Mouse (Mus musculus): ENCODE results near the gene Slc25a31.
A peak's percentile ranks its signal among the peaks of the same experiment; 100 is the strongest.

Gene Slc25a31

DNA sequence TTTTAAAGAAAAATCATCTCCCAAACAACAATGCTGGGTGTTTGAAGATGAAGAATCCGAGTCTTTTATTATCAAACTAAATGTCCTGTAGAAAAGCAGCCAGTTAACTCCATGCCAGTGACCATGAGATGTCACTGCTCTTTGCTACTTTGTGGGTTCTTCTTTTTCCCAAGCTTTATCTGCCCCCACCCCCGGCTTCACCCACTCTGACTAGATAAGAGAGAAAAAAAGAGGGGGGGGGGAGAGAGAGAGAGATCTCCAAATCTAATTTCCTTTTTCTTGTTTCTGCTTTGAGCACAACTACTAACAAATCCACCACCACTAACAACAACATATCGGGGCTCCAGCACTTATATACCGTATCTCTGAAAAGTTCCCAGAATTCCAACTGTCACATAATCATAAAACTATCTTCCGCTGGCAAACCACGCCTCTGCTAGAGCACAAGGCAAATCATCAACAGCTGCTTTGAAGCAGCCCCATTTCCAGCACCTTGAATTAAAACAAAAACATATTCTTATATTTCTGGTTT, 29.8 kb downstream of the Slc25a31 start:
- no peak for DNase-seq (ENCODE audit: low spot score)

DNA sequence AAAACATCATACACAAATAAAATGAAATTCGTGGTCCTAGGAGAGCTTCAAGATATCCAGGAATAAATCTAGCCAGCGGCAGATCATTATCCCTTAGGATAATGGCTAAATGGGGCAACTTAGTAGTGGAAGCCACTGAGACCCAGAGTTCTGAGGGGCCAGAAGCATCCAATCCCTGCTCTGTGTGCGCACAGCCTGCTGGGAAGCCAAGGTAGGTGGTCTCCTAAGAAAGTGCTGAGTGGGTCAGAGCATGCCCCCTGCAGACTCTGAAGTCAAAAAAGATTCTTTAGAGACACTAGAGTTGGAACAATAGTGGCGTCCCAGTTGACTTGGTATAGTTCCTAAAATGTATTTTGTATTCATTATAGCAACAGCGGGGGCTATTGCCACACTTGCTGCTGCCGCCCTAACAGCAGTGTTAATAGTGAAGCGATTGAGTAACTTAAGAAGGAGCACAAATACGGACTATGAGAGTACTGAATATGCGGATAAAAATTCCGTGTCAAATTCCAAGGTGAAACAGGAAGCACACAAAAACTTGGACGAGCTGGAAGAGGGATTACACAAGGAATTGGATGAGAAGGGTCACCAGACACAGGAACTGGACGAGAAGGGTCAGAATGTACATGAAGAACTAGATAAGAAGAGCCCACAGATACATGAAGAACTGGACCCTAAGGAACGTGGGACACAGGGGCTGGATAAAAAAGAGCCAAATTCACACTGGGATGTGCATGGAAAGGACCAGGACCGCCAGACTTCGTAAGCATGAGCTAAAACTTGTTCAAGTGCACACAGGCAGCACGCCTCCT, 35.6 kb downstream of the Slc25a31 start, which contains the start of gene Hspa4l:
Gene Hspa4l (plus strand): TSS at position 472 of the 812 bp plus-strand sequence.
- DNase-seq (ENCODE audit: low spot score): no peak

DNA sequence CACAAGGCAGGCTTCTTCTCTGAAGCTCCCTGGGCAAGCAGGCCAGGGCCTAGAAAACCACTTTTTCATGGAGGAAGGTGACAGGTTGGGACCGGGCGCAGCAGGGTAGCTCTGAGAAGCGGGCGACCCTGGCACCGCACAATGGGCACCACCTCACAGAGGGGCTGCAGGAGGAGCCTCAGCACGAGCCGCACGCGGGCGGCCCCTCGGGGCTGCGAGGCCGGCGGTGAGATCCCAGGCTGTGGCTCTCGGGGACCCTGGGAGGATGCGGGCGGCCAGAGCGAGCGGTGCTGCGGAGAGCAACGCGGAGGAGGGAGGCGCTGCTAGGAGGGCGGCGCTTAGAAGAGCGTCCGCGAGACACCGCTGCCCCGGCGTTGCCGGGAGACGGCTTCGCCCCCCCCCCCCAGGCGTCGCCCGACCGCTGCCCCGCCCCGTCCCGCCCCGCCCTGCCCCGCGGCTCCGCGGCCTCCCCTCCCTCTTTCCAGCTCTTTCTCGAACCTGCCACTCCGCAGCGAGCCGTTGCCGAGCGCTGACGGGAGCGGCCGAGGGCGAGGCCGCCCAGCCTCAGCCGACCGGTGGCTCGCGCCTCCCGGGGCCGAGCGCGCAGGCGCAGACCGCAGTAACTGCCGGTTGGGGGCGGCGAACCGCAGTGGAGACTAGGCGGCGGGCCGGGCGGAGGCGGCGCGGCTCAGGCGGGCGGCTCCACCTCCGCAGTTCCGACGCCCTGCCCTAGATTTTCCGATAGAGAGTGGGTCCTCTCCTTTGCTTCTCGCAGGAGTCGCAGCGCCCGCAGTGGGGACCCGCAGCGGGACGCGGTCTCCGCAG, 36.4 kb downstream of the Slc25a31 start:
- DNase-seq (ENCODE audit: low spot score): peak; percentile 92

DNA sequence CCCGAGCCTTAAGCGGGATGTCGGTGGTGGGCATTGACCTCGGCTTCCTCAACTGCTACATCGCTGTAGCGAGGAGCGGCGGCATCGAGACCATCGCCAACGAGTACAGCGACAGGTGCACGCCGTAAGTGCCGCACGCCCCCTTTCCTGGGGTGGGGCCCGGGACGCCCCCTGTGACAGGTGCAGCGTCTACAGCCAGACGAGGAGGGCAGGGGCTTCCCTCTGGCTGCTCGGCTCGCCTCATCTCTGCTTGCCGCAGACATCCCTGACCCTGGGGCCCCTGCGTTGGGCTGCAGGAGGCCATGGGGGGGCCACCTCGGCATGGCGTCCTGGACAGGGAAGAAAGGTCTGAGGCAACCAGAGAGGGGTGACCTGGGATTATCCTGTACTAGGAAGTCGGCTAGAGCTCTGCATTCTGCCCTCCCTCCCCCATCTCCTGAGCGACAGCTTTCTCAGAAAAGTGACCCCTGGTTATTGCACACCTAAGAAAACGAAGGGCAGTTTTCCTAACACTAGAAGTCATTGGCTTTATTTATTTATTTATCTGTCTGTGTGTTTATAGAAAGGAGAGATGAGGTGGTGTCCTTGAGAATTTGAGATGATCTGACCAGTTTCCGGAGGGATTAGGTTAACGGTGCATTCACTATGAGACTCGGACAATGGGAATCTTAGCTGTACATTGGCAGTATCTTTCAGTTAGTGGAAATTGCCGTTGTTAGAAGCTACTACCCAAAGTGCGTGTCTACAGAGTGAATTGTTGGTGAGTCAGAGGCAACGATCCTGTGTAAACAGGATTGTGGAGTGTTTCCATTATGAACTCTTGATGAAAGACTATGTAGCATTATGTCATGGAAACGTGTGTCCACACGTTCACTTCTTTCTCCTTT, 37.2 kb downstream of the Slc25a31 start:
- peak; percentile 4 for DNase-seq (ENCODE audit: low spot score)

GRCm38 (mm10) chr3:40760746-40761145, 52.1 kb downstream of the Slc25a31 start:
- no peak for DNase-seq (ENCODE audit: low spot score)

DNA sequence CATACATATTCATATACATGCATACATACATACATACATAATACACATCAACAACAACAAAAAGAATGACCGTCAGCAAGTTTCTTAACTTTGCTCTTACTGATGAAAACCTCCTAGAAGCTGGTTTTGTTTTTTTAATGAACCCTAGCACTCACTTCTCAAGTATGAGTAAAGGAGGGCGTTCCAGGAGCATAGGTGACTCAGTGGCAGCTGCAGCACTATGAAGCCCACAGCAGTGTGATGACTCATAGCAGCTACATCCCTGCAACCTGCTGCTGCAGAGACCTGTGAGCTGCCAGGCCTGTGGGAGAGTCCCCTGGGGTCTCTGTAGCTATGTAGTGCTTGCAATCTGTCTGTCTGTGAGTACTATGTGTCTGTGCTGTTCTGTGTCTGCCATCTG, 52.7 kb downstream of the Slc25a31 start:
- no peak for DNase-seq (ENCODE audit: low spot score)

Measured in urinary bladder, postnatal 14 days (tissue).